Mouse (Mus musculus): ENCODE measurements around the gene Synpo2.

GRCm38 (mm10) chr3:123162289-123163191, 73.4 kb downstream of the Synpo2 start:
- TF ChIP-seq CTCF (IDR thresholded peaks at IDR 0.05; ENCODE audit: insufficient read depth, low read length), result no peak
- TF ChIP-seq POLR2A (IDR thresholded peaks at IDR 0.05; ENCODE audit: borderline replicate concordance, extremely low read depth, low read depth, low read length), result no peak
